Mouse (Mus musculus) lung, postnatal 0 days (tissue): Measurements from ENCODE around the gene Olfr373. TPM values are rescaled to one million over a fixed set of nuclear protein-coding genes. Genes with fewer than 3 reads are reported as not detected.
"Not testable (repeated sequence)": the region's sequence is repeated elsewhere in the genome, so short reads cannot be mapped to it uniquely, and the experiment has no call there.

Experiments used
- ATAC-seq: fragments of 200-750 bp; cut with Nextera tagmentation; 2 replicates; pipeline ENCODE4 v1.8.0; 2017; ENCODE audit warnings: moderate library complexity
- DNase-seq: peaks from one replicate; pipeline ENCODE4 v3.0.0-alpha.2; 2016; ENCODE audit warnings: low spot score
- H3K27ac ChIP-seq: fragments of 300-500 bp; sonication (generic); 2 replicates; pipeline ENCODE4 v1.5.1; 2014; ENCODE audit warnings: antibody characterized with exemption, mild to moderate bottlenecking, low read length, mixed read lengths
- H3K27me3 ChIP-seq: fragments of 300-500 bp; sonication (generic); replicated peaks from 2 replicates; pipeline ENCODE4 v1.6.1; 2014; ENCODE audit warnings: low read length, mixed read lengths; ENCODE audit not compliant: insufficient read depth
- H3K36me3 ChIP-seq: fragments of 300-500 bp; sonication (generic); 2 replicates; pipeline ENCODE4 v1.6.1; 2014; ENCODE audit warnings: low read length, mixed read lengths; ENCODE audit not compliant: insufficient read depth
- H3K4me1 ChIP-seq: fragments of 300-500 bp; sonication (generic); 2 replicates; pipeline ENCODE4 v1.6.1; 2014; ENCODE audit warnings: antibody characterized with exemption, low read depth, low read length, mixed read lengths; ENCODE audit not compliant: insufficient read depth
- H3K4me2 ChIP-seq: fragments of 300-500 bp; sonication (generic); replicated peaks from 2 replicates; pipeline ENCODE4 v1.6.1; 2014; ENCODE audit warnings: low read depth, mild to moderate bottlenecking, low read length, moderate library complexity, mixed read lengths
- H3K4me3 ChIP-seq: fragments of 300-500 bp; sonication (generic); 2 replicates; pipeline ENCODE4 v1.5.1; 2014; ENCODE audit warnings: low read depth, low read length
- H3K9ac ChIP-seq: fragments of 300-500 bp; sonication (generic); replicated peaks from 2 replicates; pipeline ENCODE4 v1.6.1; 2014; ENCODE audit warnings: low read depth, mild to moderate bottlenecking
- H3K9me3 ChIP-seq: fragments of 300-500 bp; sonication (generic); 2 replicates; pipeline ENCODE4 v1.6.1; 2016; ENCODE audit warnings: low read length, mixed read lengths
- CTCF ChIP-seq: IDR thresholded peaks from 2 replicates; pipeline ENCODE4 v1.5.1; 2016; ENCODE audit warnings: antibody characterized with exemption, mild to moderate bottlenecking
- EP300 ChIP-seq: IDR thresholded peaks from 2 replicates; pipeline ENCODE4 v1.6.1; 2016; ENCODE audit warnings: antibody characterized with exemption, mild to moderate bottlenecking, control low read depth
- WGBS: fragments of 180-500 bp; shearing (Covaris S2); extraction: QIAGEN DNeasy Blood & Tissue Kit; methylation state at CpG from one replicate; pipeline ENCODE4 v1.1.7; 2014; 5-methylcytosine and 5-hydroxymethylcytosine counted together
- polyA plus RNA-seq: library from polyadenylated mRNA; unstranded; fragments of >200 nt; fragmentation: Nextera tagmentation; extraction: Ambion mirVana; gene quantifications from 2 replicates; pipeline ENCODE4 v1.2.1, GENCODE M21; 2015

Gene Olfr373
- polyA plus RNA-seq, 1 experiment from 2014 or later: not detected

- H3K4me2 ChIP-seq, H3K27ac ChIP-seq, DNase-seq, H3K9me3 ChIP-seq, ATAC-seq, H3K4me1 ChIP-seq, H3K9ac ChIP-seq, H3K36me3 ChIP-seq, H3K27me3 ChIP-seq, H3K4me3 ChIP-seq: not testable (repeated sequence)
- 83% methylated on average over 3 of the region's 3 CpGs for WGBS
- TF ChIP-seq CTCF: 0 out of 2 replicates have a peak, but pooled peaks have one; percentile 23
Measured at GRCm38 (mm10) chr8:72087611-72088010, 4.6 kb downstream of the Olfr373 start.

DNA sequence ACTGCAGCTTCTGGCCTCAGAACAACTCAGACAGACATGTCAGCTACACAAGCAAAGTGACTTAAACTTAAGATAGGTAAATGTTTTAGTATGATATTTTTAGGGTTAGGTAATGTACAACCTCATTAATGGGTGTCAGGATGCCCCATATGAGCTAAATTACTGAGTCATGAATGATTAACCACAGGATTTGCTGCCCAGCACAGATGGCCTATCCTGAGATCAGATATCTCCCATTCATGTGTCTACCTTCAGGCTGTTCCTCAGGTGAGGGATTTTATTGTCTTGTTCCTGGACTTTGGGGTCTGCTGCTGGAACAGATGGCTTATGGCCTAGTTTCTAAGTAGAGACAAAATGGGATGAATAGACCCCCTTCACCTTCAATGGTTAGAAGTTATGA, 13.7 kb downstream of the Olfr373 start:
- H3K27me3 ChIP-seq, H3K36me3 ChIP-seq, H3K9ac ChIP-seq: not testable (repeated sequence)

DNA sequence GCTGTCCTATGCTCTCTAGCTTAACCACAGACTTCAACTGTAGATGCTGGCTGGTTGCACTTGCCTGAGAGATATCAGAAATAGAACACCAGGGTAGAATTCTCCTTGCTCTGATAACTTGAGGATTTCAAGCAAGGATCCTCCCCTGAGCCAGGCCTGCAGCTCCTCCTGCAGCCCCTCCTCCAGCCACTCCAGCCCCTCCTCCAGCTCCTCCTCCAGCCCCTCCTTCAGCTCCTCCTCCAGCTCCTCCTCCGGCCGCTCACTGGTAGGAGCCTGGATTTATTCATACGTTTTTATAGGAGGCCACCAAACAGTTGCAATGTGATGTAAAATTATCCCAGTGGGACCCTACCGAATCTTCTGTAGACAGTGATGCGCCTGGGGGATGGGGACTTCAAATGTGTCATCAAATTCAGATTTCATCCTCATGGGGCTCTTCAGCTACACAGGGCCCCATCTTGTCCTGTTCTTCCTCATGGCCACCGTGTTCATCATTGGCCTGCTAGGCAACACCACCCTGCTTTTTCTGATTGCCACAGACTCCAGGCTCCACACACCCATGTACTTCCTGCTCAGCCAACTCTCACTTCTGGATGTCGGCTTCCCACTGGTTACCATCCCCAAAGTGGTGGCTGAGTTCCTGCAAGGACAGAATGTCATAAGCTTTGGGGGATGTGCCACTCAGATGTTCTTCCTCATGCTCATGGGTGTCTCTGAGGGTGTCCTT, 16.6 kb downstream of the Olfr373 start:
- ATAC-seq, H3K4me1 ChIP-seq, H3K27me3 ChIP-seq, DNase-seq, H3K4me2 ChIP-seq, H3K9me3 ChIP-seq, H3K9ac ChIP-seq, H3K27ac ChIP-seq, H3K36me3 ChIP-seq, H3K4me3 ChIP-seq: not testable (repeated sequence)
- WGBS: 59% methylated on average over 6 of the region's 7 CpGs

More for the DNA sequence above, 13.7 kb downstream of the Olfr373 start:
- ATAC-seq, H3K9me3 ChIP-seq, H3K4me3 ChIP-seq, H3K27ac ChIP-seq, H3K4me2 ChIP-seq, DNase-seq, H3K4me1 ChIP-seq: not testable (repeated sequence)

DNA sequence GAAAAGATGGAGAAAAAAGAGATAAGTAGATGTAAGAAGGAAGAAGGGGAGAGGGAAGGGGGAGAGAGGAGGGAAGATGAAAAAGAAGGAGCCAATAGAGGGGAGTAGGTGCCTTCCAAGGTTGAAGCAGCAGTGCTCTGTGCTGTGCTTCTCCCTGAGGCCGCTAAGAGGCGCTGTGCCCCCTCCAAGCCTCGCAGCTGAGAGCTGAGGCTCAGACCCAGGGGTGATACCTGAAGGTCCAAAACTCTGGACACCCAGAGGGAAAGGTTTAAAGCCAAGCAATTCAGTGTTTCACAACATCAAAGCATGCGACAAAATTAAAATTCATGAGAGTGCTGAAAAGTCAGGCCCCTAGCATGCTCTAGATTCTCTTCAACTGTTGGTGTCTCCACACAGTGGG, 22.2 kb downstream of the Olfr373 start:
- Histone ChIP-seq H3K4me2 (no peak overlapping the region), H3K4me1 (no peaks in the 10 kb centered on the region), H3K36me3 (no peaks in the 10 kb centered on the region), H3K9ac (no peak overlapping the region), H3K9me3 (no peaks in the 10 kb centered on the region), H3K27ac (no peak overlapping the region), H3K4me3 (no peak overlapping the region), H3K27me3 (no peaks in the 10 kb centered on the region)
- ATAC-seq (no peak), DNase-seq (peak; percentile 5)
- TF ChIP-seq CTCF: peak; percentile 58
- TF ChIP-seq EP300: no peak
- WGBS: 12% methylated on average over 4 of the region's 4 CpGs

- H3K36me3 ChIP-seq: no peaks in the 10 kb centered on the region
- DNase-seq (no peak), ATAC-seq (no peak)
- H3K27me3 ChIP-seq: no peaks in the 10 kb centered on the region
- H3K27ac ChIP-seq: no peak within 1 kb of the TSS
- no peak within 1 kb of the TSS for H3K9ac ChIP-seq
- TF ChIP-seq CTCF (no peak), EP300 (no peak)
- 94% methylated on average over 3 of the region's 3 CpGs for WGBS
- H3K4me3 ChIP-seq: no peak within 1 kb of the TSS
- H3K4me1 ChIP-seq: no peaks in the 10 kb centered on the region
- H3K9me3 ChIP-seq: no peaks in the 10 kb centered on the region
- no peak within 1 kb of the TSS for H3K4me2 ChIP-seq
Measured at GRCm38 (mm10) chr8:72106740-72107139, 23.8 kb downstream of the Olfr373 start, which contains the start of gene Olfr374. Gene Olfr374 (plus strand): TSS chr8:72107040.

- Histone ChIP-seq H3K4me2 (no peak overlapping the region), H3K27me3 (no peaks in the 10 kb centered on the region), H3K4me1 (no peaks in the 10 kb centered on the region), H3K36me3 (no peaks in the 10 kb centered on the region), H3K4me3 (no peak overlapping the region), H3K27ac (no peak overlapping the region), H3K9ac (no peak overlapping the region), H3K9me3 (no peaks in the 10 kb centered on the region)
- ATAC-seq (no peak), DNase-seq (no peak)
- 74% methylated on average over 6 of the region's 6 CpGs for WGBS
- TF ChIP-seq EP300: no peak
- no peak for TF ChIP-seq CTCF
Measured at GRCm38 (mm10) chr8:72110876-72111275, 27.9 kb downstream of the Olfr373 start.

DNA sequence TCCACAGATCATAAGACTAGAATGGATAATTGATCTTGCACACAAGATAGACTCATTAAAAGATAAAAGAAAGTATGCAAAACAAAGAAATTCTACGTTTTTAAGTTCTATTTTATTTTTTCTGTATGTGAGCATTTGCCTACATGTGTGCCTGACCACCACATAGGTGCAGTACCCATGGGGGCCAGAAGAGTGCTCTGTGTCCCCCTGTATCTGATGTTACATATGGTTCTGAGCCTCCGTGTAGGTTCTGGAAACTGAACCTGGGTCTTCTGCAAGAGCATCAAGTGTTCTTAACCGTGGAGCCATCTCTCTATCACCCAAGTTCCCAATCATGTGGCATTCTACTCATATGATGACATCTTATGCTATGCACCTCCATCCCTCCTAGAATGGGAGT, 29.5 kb downstream of the Olfr373 start:
- Histone ChIP-seq H3K4me2 (no peak overlapping the region), H3K36me3 (no peaks in the 10 kb centered on the region), H3K9ac (no peak overlapping the region), H3K4me1 (no peaks in the 10 kb centered on the region), H3K27me3 (no peaks in the 10 kb centered on the region), H3K9me3 (no peaks in the 10 kb centered on the region), H3K4me3 (no peak overlapping the region), H3K27ac (no peak overlapping the region)
- TF ChIP-seq EP300: no peak
- TF ChIP-seq CTCF: peak; percentile 18; the same call in 1 of the 2 replicates
- DNase-seq (no peak), ATAC-seq (no peak)
- 66% methylated on average over 3 of the region's 3 CpGs for WGBS
